Mouse (Mus musculus): ENCODE data around the gene Fam110c. TPM values are rescaled to one million over a fixed set of nuclear protein-coding genes. Genes with fewer than 3 reads are reported as not detected.

The Fam110c gene
- not detected for polyA plus RNA-seq (2015; fragmentation: Illumina TruSeq; extraction: RNeasy Lipid Tissue Mini Kit (QIAGEN cat#74804); ENCODE audit: low read depth, low replicate concordance)

GRCm38 (mm10) chr12:31073412-31074354 is at the start of gene Fam110c:
Gene Fam110c (plus strand): TSS chr12:31073861.

Other genes starting within 250 kb of the Fam110c start
- 2.8 TPM for gene Alkal2, start 189.5 kb upstream of the Fam110c start, polyA plus RNA-seq (2015; fragmentation: Illumina TruSeq; extraction: RNeasy Lipid Tissue Mini Kit (QIAGEN cat#74804); ENCODE audit: low read depth, low replicate concordance)
- 70.1 TPM for gene Acp1, start 162.3 kb upstream of the Fam110c start, polyA plus RNA-seq (2015; fragmentation: Illumina TruSeq; extraction: RNeasy Lipid Tissue Mini Kit (QIAGEN cat#74804); ENCODE audit: low read depth, low replicate concordance)
- gene Sh3yl1, start 162.2 kb upstream of the Fam110c start, polyA plus RNA-seq (2015; fragmentation: Illumina TruSeq; extraction: RNeasy Lipid Tissue Mini Kit (QIAGEN cat#74804); ENCODE audit: low read depth, low replicate concordance) = 9.9 TPM
- gene Gm6993, start 166.9 kb downstream of the Fam110c start, polyA plus RNA-seq (2015; fragmentation: Illumina TruSeq; extraction: RNeasy Lipid Tissue Mini Kit (QIAGEN cat#74804); ENCODE audit: low read depth, low replicate concordance) = not detected
- 6.0 TPM for gene Lamb1, start 191.4 kb downstream of the Fam110c start, polyA plus RNA-seq (2015; fragmentation: Illumina TruSeq; extraction: RNeasy Lipid Tissue Mini Kit (QIAGEN cat#74804); ENCODE audit: low read depth, low replicate concordance)

Data from brain, adult 10 weeks (tissue).